Mouse (Mus musculus) liver, postnatal 0 days (tissue): ENCODE measurements at regions not wholly inside any gene's neighbourhood (a gene's known extent, or its start where the extent isn't known, plus 50 kb on each side); places are given as distances from the start of the nearest gene placed in this dataset.

Experiments
- ATAC-seq: fragments of 200-750 bp; cut with Nextera tagmentation; 2 replicates; pipeline ENCODE4 v1.8.0; 2017; ENCODE audit warnings: mild to moderate bottlenecking, moderate library complexity
- DNase-seq: peaks from one replicate; pipeline ENCODE4 v3.0.0-alpha.2; 2016
- H3K27ac ChIP-seq: fragments of 300-500 bp; sonication (generic); 2 replicates; pipeline ENCODE4 v1.5.1; 2014; ENCODE audit warnings: antibody characterized with exemption, moderate library complexity, mild to moderate bottlenecking, low read depth
- H3K27me3 ChIP-seq: fragments of 300-500 bp; sonication (generic); 2 replicates; pipeline ENCODE4 v1.6.1; 2014; ENCODE audit warnings: low read length, control low read depth, mixed read lengths; ENCODE audit not compliant: insufficient read depth
- H3K36me3 ChIP-seq: fragments of 300-500 bp; sonication (generic); replicated peaks from 2 replicates; pipeline ENCODE4 v1.6.1; 2014; ENCODE audit warnings: mild to moderate bottlenecking, control low read depth, low read length, moderate library complexity, mixed read lengths; ENCODE audit not compliant: insufficient read depth
- H3K4me1 ChIP-seq: fragments of 300-500 bp; sonication (generic); 2 replicates; pipeline ENCODE4 v1.6.1; 2014; ENCODE audit warnings: antibody characterized with exemption, mild to moderate bottlenecking, control low read depth; ENCODE audit not compliant: insufficient read depth
- H3K4me2 ChIP-seq: fragments of 300-500 bp; sonication (generic); 2 replicates; pipeline ENCODE4 v1.6.1; 2014; ENCODE audit warnings: low read depth, mild to moderate bottlenecking, low read length, moderate library complexity, mixed read lengths
- H3K4me3 ChIP-seq: fragments of 300-500 bp; sonication (generic); 2 replicates; pipeline ENCODE4 v1.5.1; 2014; ENCODE audit warnings: low read depth, low read length
- H3K9ac ChIP-seq: fragments of 300-500 bp; sonication (generic); replicated peaks from 2 replicates; pipeline ENCODE4 v1.6.1; 2014; ENCODE audit warnings: mild to moderate bottlenecking, moderate library complexity
- H3K9me3 ChIP-seq: fragments of 300-500 bp; sonication (generic); 2 replicates; pipeline ENCODE4 v1.6.1; 2016; ENCODE audit warnings: mild to moderate bottlenecking, control low read depth, low read length, mixed read lengths
- CTCF ChIP-seq: sonication (generic); IDR thresholded peaks from 2 replicates; pipeline ENCODE4 v1.5.1; 2016; ENCODE audit warnings: antibody characterized with exemption, low read depth
- EP300 ChIP-seq: IDR thresholded peaks from 2 replicates; pipeline ENCODE4 v1.6.1; 2016; ENCODE audit warnings: antibody characterized with exemption, low read depth, mild to moderate bottlenecking
- WGBS: fragments of 180-500 bp; shearing (Covaris S2); extraction: QIAGEN DNeasy Blood & Tissue Kit; methylation state at CpG from one replicate; pipeline ENCODE4 v1.1.7; 2014; ENCODE audit not compliant: insufficient replicate concordance; 5-methylcytosine and 5-hydroxymethylcytosine counted together

GRCm38 (mm10) chr5:118339676-118340661 lies 94.9 kb downstream of the 2410131K14Rik start:
- WGBS, result 66% methylated on average over 21 of the region's 22 CpGs
- Histone ChIP-seq H3K4me3 (no peak overlapping the region), H3K27me3 (no peaks in the 10 kb centered on the region), H3K27ac (no peak overlapping the region), H3K4me1 (no peaks in the 10 kb centered on the region), H3K36me3 (no peaks in the 10 kb centered on the region), H3K9ac (no peak overlapping the region), H3K9me3 (no peaks in the 10 kb centered on the region), H3K4me2 (no peak overlapping the region)
- ATAC-seq (peak; percentile 21; the same call in 1 of the 2 replicates), DNase-seq (peak; percentile 43)
- TF ChIP-seq EP300 (no peak), CTCF (no peak)

- Histone ChIP-seq H3K27me3 (no peaks in the 10 kb centered on the region), H3K4me3 (no peak overlapping the region), H3K4me1 (no peaks in the 10 kb centered on the region), H3K4me2 (no peak overlapping the region), H3K27ac (no peak overlapping the region), H3K9me3 (no peaks in the 10 kb centered on the region), H3K9ac (no peak overlapping the region), H3K36me3 (no peaks in the 10 kb centered on the region)
- 43% methylated on average over 19 of the region's 19 CpGs for WGBS
- ATAC-seq (no peak), DNase-seq (no peak)
- TF ChIP-seq EP300 (no peak), CTCF (no peak)
Measured at GRCm38 (mm10) chr5:118343444-118344320, 98.7 kb downstream of the 2410131K14Rik start.

GRCm38 (mm10) chr5:118345226-118345625 lies 100.2 kb downstream of the 2410131K14Rik start:
- H3K36me3 ChIP-seq, result no peaks in the 10 kb centered on the region
- H3K9ac ChIP-seq, result no peak overlapping the region
- TF ChIP-seq CTCF, result no peak
- TF ChIP-seq EP300, result no peak
- no peak overlapping the region for H3K4me2 ChIP-seq
- WGBS, result 79% methylated on average over 3 of the region's 3 CpGs
- DNase-seq, result no peak
- H3K4me3 ChIP-seq, result no peak overlapping the region
- ATAC-seq, result no peak
- no peaks in the 10 kb centered on the region for H3K9me3 ChIP-seq
- H3K4me1 ChIP-seq, result no peaks in the 10 kb centered on the region
- no peaks in the 10 kb centered on the region for H3K27me3 ChIP-seq
- no peak overlapping the region for H3K27ac ChIP-seq

DNA sequence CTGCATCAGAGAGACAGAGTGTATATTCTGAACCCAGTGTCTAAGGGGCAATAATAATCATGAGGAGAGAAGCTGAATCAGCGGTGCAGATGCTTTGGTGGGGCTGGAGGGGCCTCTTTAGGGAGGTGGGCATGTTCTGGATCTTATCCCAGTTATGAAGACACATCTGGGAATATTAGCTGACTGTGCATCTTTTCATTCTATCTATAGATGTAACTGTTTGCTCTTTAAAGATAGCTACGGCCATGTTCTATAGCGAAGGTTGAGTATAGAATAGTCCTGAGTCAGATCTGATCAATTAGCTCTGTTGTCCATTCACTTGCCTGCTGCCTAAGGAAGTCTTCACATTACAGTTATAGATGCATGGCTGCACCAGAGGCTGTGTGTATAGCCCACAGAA lies 104.0 kb downstream of the 2410131K14Rik start:
- Histone ChIP-seq H3K4me1 (no peaks in the 10 kb centered on the region), H3K9ac (no peak overlapping the region), H3K27me3 (no peaks in the 10 kb centered on the region), H3K4me3 (no peak overlapping the region), H3K36me3 (no peaks in the 10 kb centered on the region), H3K9me3 (no peaks in the 10 kb centered on the region), H3K4me2 (no peak overlapping the region), H3K27ac (no peak overlapping the region)
- WGBS, result 81% methylated on average over 3 of the region's 3 CpGs
- DNase-seq (no peak), ATAC-seq (no peak)
- TF ChIP-seq EP300 (no peak), CTCF (no peak)

DNA sequence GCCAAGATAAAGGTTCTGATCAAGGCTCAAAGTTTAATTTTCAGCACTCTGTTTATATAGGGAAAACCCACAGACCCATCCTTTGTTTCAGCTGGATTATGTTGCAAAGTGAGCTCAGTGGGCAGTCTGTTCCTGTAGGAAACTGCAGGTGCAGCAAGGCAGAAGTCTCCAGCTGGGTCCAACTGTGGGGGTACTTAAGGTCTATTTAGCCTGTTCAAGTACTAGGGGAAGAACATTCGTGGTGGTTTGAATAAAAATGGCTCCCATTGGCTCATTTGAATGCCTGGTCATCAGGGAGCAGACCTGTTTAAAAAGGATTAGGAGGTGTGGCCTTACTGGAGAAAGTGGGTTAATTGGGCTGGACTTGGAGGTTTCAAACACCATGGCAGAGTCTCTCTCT lies 106.3 kb downstream of the 2410131K14Rik start:
- WGBS, result 53% methylated on average over 1 of the region's 1 CpGs
- TF ChIP-seq CTCF (no peak), EP300 (no peak)
- DNase-seq, result no peak
- Histone ChIP-seq H3K27me3 (no peaks in the 10 kb centered on the region), H3K9ac (no peak overlapping the region), H3K4me3 (no peak overlapping the region), H3K9me3 (no peaks in the 10 kb centered on the region), H3K4me1 (no peaks in the 10 kb centered on the region), H3K36me3 (no peaks in the 10 kb centered on the region), H3K4me2 (no peak overlapping the region), H3K27ac (no peak overlapping the region)
- no peak for ATAC-seq

- H3K27me3 ChIP-seq, result no peaks in the 10 kb centered on the region
- no peaks in the 10 kb centered on the region for H3K36me3 ChIP-seq
- no peak for ATAC-seq
- H3K4me1 ChIP-seq, result no peaks in the 10 kb centered on the region
- H3K4me2 ChIP-seq, result no peak overlapping the region
- H3K27ac ChIP-seq, result no peak overlapping the region
- H3K9ac ChIP-seq, result no peak overlapping the region
- TF ChIP-seq CTCF (no peak), EP300 (no peak)
- WGBS, result 75% methylated on average over 4 of the region's 4 CpGs
- no peak for DNase-seq
- H3K9me3 ChIP-seq, result no peaks in the 10 kb centered on the region
- no peak overlapping the region for H3K4me3 ChIP-seq
Measured at GRCm38 (mm10) chr5:118352142-118352541, 107.1 kb downstream of the 2410131K14Rik start.
